Mouse (Mus musculus) MEL (cell line): ENCODE results near the gene Apoa2. TPM values are rescaled to one million over a fixed set of nuclear protein-coding genes. Genes with fewer than 3 reads are reported as not detected.

Experiments used
- DNase-seq: peaks from one replicate; pipeline ENCODE4 v3.0.0; 2011; ENCODE audit warnings: low read depth, low spot score
- H3K27ac ChIP-seq: 2 replicates; pipeline ENCODE4 v1.5.1; 2012; ENCODE audit warnings: low read depth, mild to moderate bottlenecking, control low read depth, low read length, moderate library complexity; ENCODE audit not compliant: control insufficient read depth
- H3K27me3 ChIP-seq, 2 experiments: fragments of 150-350 bp in 1 of 2; sonication (generic) in 1 of 2; 2 replicates each; pipeline ENCODE4 v1.6.1; 2012; ENCODE audit warnings: low read length in 2 of 2, mild to moderate bottlenecking in 2 of 2, improper control_type of control experiment in 1 of 2, moderate library complexity in 1 of 2; ENCODE audit not compliant: insufficient read depth in 2 of 2, control insufficient read depth in 1 of 2
- H3K36me3 ChIP-seq, 2 experiments: 2 replicates each; pipeline ENCODE4 v1.6.1; 2012 to 2014; ENCODE audit warnings: low read length in 2 of 2, improper control_type of control experiment in 1 of 2, inconsistent platforms in 1 of 2, mild to moderate bottlenecking in 1 of 2; ENCODE audit not compliant: insufficient read depth in 2 of 2, control insufficient read depth in 1 of 2
- H3K4me1 ChIP-seq, 2 experiments: fragments of 150-350 bp in 1 of 2; sonication (generic) in 1 of 2; 2 replicates each; pipeline ENCODE4 v1.6.1; 2012; ENCODE audit warnings: low read length in 2 of 2, improper control_type of control experiment in 1 of 2, mild to moderate bottlenecking in 1 of 2; ENCODE audit not compliant: insufficient read depth in 2 of 2, control insufficient read depth in 1 of 2
- H3K4me3 ChIP-seq, 2 experiments: fragments of 150-350 bp in 1 of 2; sonication (generic) in 1 of 2; 2 replicates each; pipeline ENCODE4 v1.5.1; 2012; ENCODE audit warnings: low read depth in 2 of 2, low read length in 2 of 2, mild to moderate bottlenecking in 2 of 2, moderate library complexity in 2 of 2, control low read depth in 1 of 2, improper control_type of control experiment in 1 of 2; ENCODE audit not compliant: control insufficient read depth in 1 of 2, insufficient read depth in 1 of 2
- H3K79me2 ChIP-seq: 2 replicates; pipeline ENCODE4 v1.6.1; 2012; ENCODE audit warnings: mild to moderate bottlenecking, low read length, moderate library complexity; ENCODE audit not compliant: control insufficient read depth, poor library complexity, insufficient read depth
- H3K9ac ChIP-seq: 2 replicates; pipeline ENCODE4 v1.6.1; 2012; ENCODE audit warnings: low read depth, mild to moderate bottlenecking, control low read depth, low read length, moderate library complexity; ENCODE audit not compliant: control insufficient read depth, poor library complexity, severe bottlenecking
- H3K9me3 ChIP-seq: fragments of 150-350 bp; sonication (generic); replicated peaks from 2 replicates; pipeline ENCODE4 v1.6.1; 2012; ENCODE audit warnings: mild to moderate bottlenecking, low read length, improper control_type of control experiment, moderate library complexity; ENCODE audit not compliant: insufficient read depth
- CTCF ChIP-seq, 3 experiments: IDR thresholded peaks in 2 of 3; conservative IDR thresholded peaks in 1 of 3; 2 replicates each; pipeline ENCODE4 v1.5.1; 2011 to 2012; ENCODE audit warnings: low read length in 3 of 3, low read depth in 2 of 3, mild to moderate bottlenecking in 2 of 3, improper control_type of control experiment in 1 of 3, inconsistent platforms in 1 of 3, mixed read lengths in 1 of 3, moderate library complexity in 1 of 3; ENCODE audit not compliant: control insufficient read depth in 1 of 3, insufficient read depth in 1 of 3, poor library complexity in 1 of 3, severe bottlenecking in 1 of 3
- E2F4 ChIP-seq: IDR thresholded peaks from 2 replicates; pipeline ENCODE4 v1.6.1; 2011; ENCODE audit warnings: low read depth, low read length, improper control_type of control experiment, borderline replicate concordance
- ELF1 ChIP-seq: IDR thresholded peaks from 2 replicates; pipeline ENCODE4 v1.6.1; 2014; ENCODE audit warnings: low read depth, mild to moderate bottlenecking, inconsistent platforms, low read length, improper control_type of control experiment, moderate library complexity
- EP300 ChIP-seq, 2 experiments: IDR thresholded peaks; 2 replicates each; pipeline ENCODE4 v1.6.1; 2011; ENCODE audit warnings: improper control_type of control experiment in 2 of 2, low read length in 2 of 2, low read depth in 1 of 2, mild to moderate bottlenecking in 1 of 2
- ETS1 ChIP-seq: IDR thresholded peaks from 2 replicates; pipeline ENCODE4 v1.6.1; 2012; ENCODE audit warnings: low read depth, mild to moderate bottlenecking, inconsistent platforms, low read length, improper control_type of control experiment, moderate library complexity
- GABPA ChIP-seq: IDR thresholded peaks from 2 replicates; pipeline ENCODE4 v1.6.1; 2012; ENCODE audit warnings: low read depth, mild to moderate bottlenecking, inconsistent platforms, low read length, improper control_type of control experiment, moderate library complexity
- GATA1 ChIP-seq: IDR thresholded peaks from 2 replicates; pipeline ENCODE4 v1.6.1; 2011; ENCODE audit warnings: low read depth, low read length, improper control_type of control experiment
- HCFC1 ChIP-seq: IDR thresholded peaks from 2 replicates; pipeline ENCODE4 v1.6.1; 2012; ENCODE audit warnings: low read depth, mild to moderate bottlenecking, inconsistent platforms, low read length, improper control_type of control experiment, moderate library complexity
- JUND ChIP-seq: IDR thresholded peaks from 2 replicates; pipeline ENCODE4 v1.6.1; 2011; ENCODE audit warnings: low read depth, mild to moderate bottlenecking, improper control_type of control experiment, low read length
- KAT2A ChIP-seq: conservative IDR thresholded peaks from 2 replicates; pipeline ENCODE4 v1.6.1; 2012; ENCODE audit warnings: low read depth, low read length, improper control_type of control experiment, inconsistent platforms
- MAZ ChIP-seq: IDR thresholded peaks from 2 replicates; pipeline ENCODE4 v1.6.1; 2012; ENCODE audit warnings: low read depth, mild to moderate bottlenecking, inconsistent platforms, low read length, improper control_type of control experiment
- MEF2A ChIP-seq: IDR thresholded peaks from 2 replicates; pipeline ENCODE4 v1.6.1; 2014; ENCODE audit warnings: low read depth, mild to moderate bottlenecking, inconsistent platforms, low read length, improper control_type of control experiment; ENCODE audit not compliant: poor library complexity, insufficient replicate concordance, severe bottlenecking; ENCODE audit errors: extremely low read depth
- MXI1 ChIP-seq: IDR thresholded peaks from 2 replicates; pipeline ENCODE4 v1.6.1; 2011; ENCODE audit warnings: mild to moderate bottlenecking, low read depth, low read length, improper control_type of control experiment
- MYC ChIP-seq: IDR thresholded peaks from 2 replicates; pipeline ENCODE4 v1.6.1; 2011; ENCODE audit warnings: low read depth, mild to moderate bottlenecking, low read length, improper control_type of control experiment, moderate library complexity
- NELFE ChIP-seq: IDR thresholded peaks from 2 replicates; pipeline ENCODE4 v1.6.1; 2011; ENCODE audit warnings: low read depth, low read length, improper control_type of control experiment
- NRF1 ChIP-seq: IDR thresholded peaks from 2 replicates; pipeline ENCODE4 v1.6.1; 2014; ENCODE audit warnings: low read depth, mild to moderate bottlenecking, inconsistent platforms, low read length, improper control_type of control experiment, moderate library complexity; ENCODE audit not compliant: poor library complexity, insufficient read depth, severe bottlenecking
- POLR2A ChIP-seq, 2 experiments: IDR thresholded peaks; 2 replicates each; pipeline ENCODE4 v1.6.1; 2011 to 2012; ENCODE audit warnings: low read length in 2 of 2, mild to moderate bottlenecking in 2 of 2, control low read depth in 1 of 2, improper control_type of control experiment in 1 of 2, low read depth in 1 of 2, moderate library complexity in 1 of 2; ENCODE audit not compliant: control insufficient read depth in 1 of 2, insufficient read depth in 1 of 2, poor library complexity in 1 of 2
- POLR2AphosphoS5 ChIP-seq: IDR thresholded peaks from 2 replicates; pipeline ENCODE4 v1.6.1; 2012; ENCODE audit warnings: low read depth, borderline replicate concordance, mild to moderate bottlenecking, inconsistent platforms, low read length, moderate library complexity, mixed read lengths
- RCOR1 ChIP-seq: IDR thresholded peaks from 2 replicates; pipeline ENCODE4 v1.6.1; 2012; ENCODE audit warnings: low read depth, mild to moderate bottlenecking, inconsistent platforms, low read length, improper control_type of control experiment
- SIN3A ChIP-seq: IDR thresholded peaks from 2 replicates; pipeline ENCODE4 v1.6.1; 2012; ENCODE audit warnings: low read length, improper control_type of control experiment, inconsistent platforms
- SMC3 ChIP-seq: IDR thresholded peaks from 2 replicates; pipeline ENCODE4 v1.6.1; 2011; ENCODE audit warnings: low read depth, low read length, improper control_type of control experiment
- TBP ChIP-seq: IDR thresholded peaks from 2 replicates; pipeline ENCODE4 v1.8.0; 2011; ENCODE audit warnings: low read depth, low read length, improper control_type of control experiment
- TCF12 ChIP-seq: IDR thresholded peaks from 2 replicates; pipeline ENCODE4 v1.6.1; 2014; ENCODE audit warnings: low read depth, mild to moderate bottlenecking, inconsistent platforms, low read length, improper control_type of control experiment, moderate library complexity
- UBTF ChIP-seq: IDR thresholded peaks from 2 replicates; pipeline ENCODE4 v1.6.1; 2012; ENCODE audit warnings: low read depth, mild to moderate bottlenecking, inconsistent platforms, low read length, improper control_type of control experiment, moderate library complexity, borderline replicate concordance; ENCODE audit not compliant: insufficient read depth
- USF1 ChIP-seq: IDR thresholded peaks from 2 replicates; pipeline ENCODE4 v1.6.1; 2014; ENCODE audit warnings: low read depth, mild to moderate bottlenecking, inconsistent platforms, low read length, improper control_type of control experiment, moderate library complexity
- ZC3H11A ChIP-seq: IDR thresholded peaks from 2 replicates; pipeline ENCODE4 v1.6.1; 2012; ENCODE audit warnings: low read depth, mild to moderate bottlenecking, inconsistent platforms, low read length, improper control_type of control experiment
- ZMIZ1 ChIP-seq: IDR thresholded peaks from 2 replicates; pipeline ENCODE4 v1.6.1; 2012; ENCODE audit warnings: low read depth, mild to moderate bottlenecking, inconsistent platforms, low read length, improper control_type of control experiment, moderate library complexity
- ZNF384 ChIP-seq: IDR thresholded peaks from 2 replicates; pipeline ENCODE4 v1.6.1; 2012; ENCODE audit warnings: low read depth, mild to moderate bottlenecking, inconsistent platforms, low read length, improper control_type of control experiment
- polyA plus RNA-seq, 2 experiments: library from polyadenylated mRNA; stranded (reverse) in 1 of 2; unstranded in 1 of 2; fragments of >175 nt in 1 of 2; fragments of >200 nt in 1 of 2; gene quantifications; 2 replicates each; pipeline versions ENCODE4 v1.2.1 to v1.2.4; 2012; ENCODE audit warnings: low replicate concordance in 2 of 2, low read depth in 1 of 2; ENCODE audit not compliant: insufficient read length in 2 of 2, insufficient read depth in 1 of 2, missing spikeins in 1 of 2
- total RNA-seq: library from RNA; depleted of rRNA; stranded (reverse); fragments of 300-350 nt; gene quantifications from 2 replicates; pipeline ENCODE4 v1.2.3, GENCODE M21; 2012

The Apoa2 gene
- total and polyA plus RNA-seq, 3 experiments = 0.15 TPM; not detected in 2

DNA sequence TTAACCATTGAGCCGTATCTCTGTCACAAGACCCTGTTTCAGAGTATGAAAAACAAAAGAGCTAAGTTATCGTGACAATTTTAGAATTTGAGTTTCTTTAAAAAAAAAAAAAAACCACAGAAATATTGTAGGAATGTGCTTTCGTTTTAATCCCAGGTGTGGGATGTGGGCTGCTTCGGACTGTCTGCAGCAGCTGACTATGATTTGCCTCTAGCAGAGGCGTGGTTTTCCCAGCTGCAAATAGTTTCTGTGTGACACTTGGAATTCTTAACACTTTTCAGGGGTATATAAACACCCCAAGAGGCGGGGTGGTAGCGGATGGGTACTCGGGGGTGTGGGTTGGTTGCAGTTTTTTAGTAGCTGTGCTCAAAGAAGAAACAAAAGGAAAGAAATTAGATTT, 20.5 kb downstream of the Apoa2 start:
- H3K79me2 ChIP-seq = peaks cover 11% of the 10 kb centered on the region
- H3K36me3 ChIP-seq = peaks cover 2 to 12% of the 10 kb centered on the region in 2 experiments; a peak in 3 of 4 replicates
- no peaks in the 10 kb centered on the region for H3K27me3 ChIP-seq
- H3K27ac ChIP-seq = no peak overlapping the region
- TF ChIP-seq TCF12 (no peak), GABPA (no peak), MEF2A (no peak)
- H3K9me3 ChIP-seq = no peaks in the 10 kb centered on the region
- H3K4me1 ChIP-seq = peaks cover 2 to 21% of the 10 kb centered on the region in 2 experiments; a peak in 3 of 4 replicates
- H3K9ac ChIP-seq = no peak overlapping the region
- H3K4me3 ChIP-seq = no peak overlapping the region
- DNase-seq = no peak

- H3K27me3 ChIP-seq = no peaks in the 10 kb centered on the region; a peak in 1 of 4 replicates
- peaks cover 2 to 21% of the 10 kb centered on the region in 2 experiments; a peak in 3 of 4 replicates for H3K4me1 ChIP-seq
- H3K9ac ChIP-seq = peak overlapping the region; percentile 86
- H3K79me2 ChIP-seq = peaks cover 11% of the 10 kb centered on the region
- H3K36me3 ChIP-seq = peaks cover 0 to 12% of the 10 kb centered on the region in 2 experiments; a peak in 2 of 4 replicates
- H3K9me3 ChIP-seq = no peaks in the 10 kb centered on the region
- H3K27ac ChIP-seq = peak overlapping the region; percentile 78
- DNase-seq = peak; percentile 100
- peak overlapping the region; percentile 77 to 88 for H3K4me3 ChIP-seq
- TF ChIP-seq JUND (no peak), USF1 (no peak), HCFC1 (peak; percentile 96), SMC3 (peak; percentile 47; the same call in 1 of the 2 replicates), MEF2A (peak; percentile 68; the same call in 1 of the 2 replicates), POLR2AphosphoS5 (no peak), EP300 (IDR thresholded peaks at IDR 0.05; ENCODE audit: low read depth in 1 of 2, low read length in 2 of 2) (peak in 1 of 2 experiments; percentile 66; a peak in 1 of 4 replicates), GATA1 (peak; percentile 75), E2F4 (peak; percentile 51; the same call in 1 of the 2 replicates), ZC3H11A (no peak), CTCF (IDR thresholded peaks at IDR 0.05 in 2 of 3, conservative IDR thresholded peaks at IDR 0.05 in 1 of 3; ENCODE audit: control insufficient read depth in 1 of 3, insufficient read depth in 1 of 3, low read depth in 2 of 3, low read length in 3 of 3, poor library complexity in 1 of 3, severe bottlenecking in 1 of 3) (peak; percentile 63 to 86 (median 78); a peak in 5 of 6 replicates), MYC (peak; percentile 34; the same call in 1 of the 2 replicates), ZNF384 (no peak), GABPA (no peak), TBP (peak; percentile 82), NELFE (peak; percentile 83), MXI1 (peak; percentile 62; the same call in 1 of the 2 replicates), ELF1 (peak; percentile 96), MAZ (peak; percentile 96; the same call in 1 of the 2 replicates), ETS1 (peak; percentile 43; the same call in 1 of the 2 replicates), SIN3A (peak; percentile 91), UBTF (no peak), KAT2A (peak; percentile 97), NRF1 (peak; percentile 66), RCOR1 (peak; percentile 83), ZMIZ1 (peak; percentile 81), POLR2A (IDR thresholded peaks at IDR 0.05; ENCODE audit: control insufficient read depth in 1 of 2, insufficient read depth in 1 of 2, low read depth in 1 of 2, low read length in 2 of 2, poor library complexity in 1 of 2) (peak; percentile 93 to 99)
Observed at GRCm38 (mm10) chr1:171246709-171247452, 22.0 kb downstream of the Apoa2 start.
